Mouse (Mus musculus): ENCODE results near the gene Usp4. TPM values are rescaled to one million over a fixed set of nuclear protein-coding genes. Genes with fewer than 3 reads are reported as not detected.

Usp4 gene
- total and polyA plus RNA-seq, 3 experiments = 85.4 to 128 TPM; not detected in 1

GRCm38 (mm10) chr9:108338886-108339781 lies 8.5 kb upstream of the Usp4 start, which contains the start of gene Gpx1 (continued):
- 0 out of 2 replicates have a peak, but pooled peaks have one; percentile 24 for TF ChIP-seq NRF1 (IDR thresholded peaks at IDR 0.05; ENCODE audit: insufficient read depth, low read depth, low read length, poor library complexity, severe bottlenecking)
- peak; percentile 83; the same call in 1 of the 2 replicates for TF ChIP-seq MEF2A (IDR thresholded peaks at IDR 0.05; ENCODE audit: extremely low read depth, insufficient replicate concordance, low read depth, low read length, poor library complexity, severe bottlenecking)

GRCm38 (mm10) chr9:108339886-108340257 lies 7.8 kb upstream of the Usp4 start:
- peaks cover 0 to 43% of the 10 kb centered on the region in 2 experiments; a peak in 2 of 4 replicates for H3K36me3 ChIP-seq (ENCODE audit: control insufficient read depth in 1 of 2, insufficient read depth in 2 of 2, low read length in 2 of 2)
- peak overlapping the region; percentile 92 for H3K9ac ChIP-seq (ENCODE audit: control insufficient read depth, low read depth, low read length, poor library complexity, severe bottlenecking)
- peak overlapping the region; percentile 98 for H3K27ac ChIP-seq (ENCODE audit: control insufficient read depth, low read depth, low read length)
- peak overlapping the region; percentile 76 to 79 for H3K4me3 ChIP-seq (ENCODE audit: control insufficient read depth in 1 of 2, insufficient read depth in 1 of 2, low read depth in 2 of 2, low read length in 2 of 2)
- peak; percentile 69 for DNase-seq (ENCODE audit: low read depth, low spot score)
- TF ChIP-seq TCF12 (IDR thresholded peaks at IDR 0.05; ENCODE audit: low read depth, low read length) (0 out of 2 replicates have a peak, but pooled peaks have one; percentile 9), POLR2AphosphoS5 (IDR thresholded peaks at IDR 0.05; ENCODE audit: borderline replicate concordance, low read depth, low read length) (peak; percentile 6; the same call in 1 of the 2 replicates), CHD1 (IDR thresholded peaks at IDR 0.05; ENCODE audit: low read depth, low read length) (peak; percentile 62; the same call in 1 of the 2 replicates), MAZ (IDR thresholded peaks at IDR 0.05; ENCODE audit: low read depth, low read length) (no peak), TAL1 (IDR thresholded peaks at IDR 0.05; ENCODE audit: low read length) (no peak), CTCF (IDR thresholded peaks at IDR 0.05 in 2 of 3, conservative IDR thresholded peaks at IDR 0.05 in 1 of 3; ENCODE audit: control insufficient read depth in 1 of 3, insufficient read depth in 1 of 3, low read depth in 2 of 3, low read length in 3 of 3, poor library complexity in 1 of 3, severe bottlenecking in 1 of 3) (no peak), GATA1 (IDR thresholded peaks at IDR 0.05; ENCODE audit: low read depth, low read length) (no peak)
- peaks cover 17% of the 10 kb centered on the region for H3K79me2 ChIP-seq (ENCODE audit: control insufficient read depth, insufficient read depth, low read length, poor library complexity)
- H3K27me3 ChIP-seq (ENCODE audit: control insufficient read depth in 1 of 2, insufficient read depth in 2 of 2, low read length in 2 of 2) = no peaks in the 10 kb centered on the region
- peaks cover 21 to 46% of the 10 kb centered on the region in 2 experiments for H3K4me1 ChIP-seq (ENCODE audit: control insufficient read depth in 1 of 2, insufficient read depth in 2 of 2, low read length in 2 of 2)
- no peaks in the 10 kb centered on the region for H3K9me3 ChIP-seq (replicated peaks; ENCODE audit: insufficient read depth, low read length)

GRCm38 (mm10) chr9:108340258-108341138 lies 7.2 kb upstream of the Usp4 start:
- H3K36me3 ChIP-seq (ENCODE audit: control insufficient read depth in 1 of 2, insufficient read depth in 2 of 2, low read length in 2 of 2) = peaks cover 0 to 47% of the 10 kb centered on the region in 2 experiments; a peak in 2 of 4 replicates
- peak overlapping the region; percentile 98 for H3K27ac ChIP-seq (ENCODE audit: control insufficient read depth, low read depth, low read length)
- H3K9ac ChIP-seq (ENCODE audit: control insufficient read depth, low read depth, low read length, poor library complexity, severe bottlenecking) = peak overlapping the region; percentile 92
- no peaks in the 10 kb centered on the region for H3K27me3 ChIP-seq (ENCODE audit: control insufficient read depth in 1 of 2, insufficient read depth in 2 of 2, low read length in 2 of 2)
- H3K9me3 ChIP-seq (replicated peaks; ENCODE audit: insufficient read depth, low read length) = no peaks in the 10 kb centered on the region
- DNase-seq (ENCODE audit: low read depth, low spot score) = peak; percentile 95
- peaks cover 23 to 51% of the 10 kb centered on the region in 2 experiments for H3K4me1 ChIP-seq (ENCODE audit: control insufficient read depth in 1 of 2, insufficient read depth in 2 of 2, low read length in 2 of 2)
- H3K79me2 ChIP-seq (ENCODE audit: control insufficient read depth, insufficient read depth, low read length, poor library complexity) = peaks cover 17% of the 10 kb centered on the region
- H3K4me3 ChIP-seq (ENCODE audit: control insufficient read depth in 1 of 2, insufficient read depth in 1 of 2, low read depth in 2 of 2, low read length in 2 of 2) = peak overlapping the region; percentile 76 to 79
- TF ChIP-seq RCOR1 (IDR thresholded peaks at IDR 0.05; ENCODE audit: low read depth, low read length) (peak; percentile 91), ZC3H11A (IDR thresholded peaks at IDR 0.05; ENCODE audit: low read depth, low read length) (no peak), HCFC1 (IDR thresholded peaks at IDR 0.05; ENCODE audit: low read depth, low read length) (peak; percentile 58; the same call in 1 of the 2 replicates), CHD2 (IDR thresholded peaks at IDR 0.05; ENCODE audit: low read length) (peak; percentile 81), ZKSCAN1 (IDR thresholded peaks at IDR 0.05; ENCODE audit: low read depth, low read length) (no peak), MYC (IDR thresholded peaks at IDR 0.05; ENCODE audit: low read depth, low read length) (peak; percentile 52; the same call in 1 of the 2 replicates), KAT2A (conservative IDR thresholded peaks at IDR 0.05; ENCODE audit: low read depth, low read length) (no peak; the same call in 1 of the 2 replicates), ETS1 (IDR thresholded peaks at IDR 0.05; ENCODE audit: low read depth, low read length) (peak; percentile 97), TAL1 (IDR thresholded peaks at IDR 0.05; ENCODE audit: low read length) (peak; percentile 100), UBTF (IDR thresholded peaks at IDR 0.05; ENCODE audit: borderline replicate concordance, insufficient read depth, low read depth, low read length) (0 out of 2 replicates have a peak, but pooled peaks have one; percentile 47), MYB (IDR thresholded peaks at IDR 0.05; ENCODE audit: low read depth, low read length) (peak; percentile 88), MEF2A (IDR thresholded peaks at IDR 0.05; ENCODE audit: extremely low read depth, insufficient replicate concordance, low read depth, low read length, poor library complexity, severe bottlenecking) (peak; percentile 75; the same call in 1 of the 2 replicates), CHD1 (IDR thresholded peaks at IDR 0.05; ENCODE audit: low read depth, low read length) (peak; percentile 92), MAFK (IDR thresholded peaks at IDR 0.05; ENCODE audit: borderline replicate concordance, low read depth, low read length) (peak; percentile 82), ELF1 (IDR thresholded peaks at IDR 0.05; ENCODE audit: low read depth, low read length) (peak; percentile 71; the same call in 1 of the 2 replicates), USF1 (IDR thresholded peaks at IDR 0.05; ENCODE audit: low read depth, low read length) (no peak)
